8 mouse cellular contexts compared by ENCODE assay signal in genomic region chr5:137333512-137334174, GRCm38 (mm10). TPM values are rescaled to one million over a fixed set of nuclear protein-coding genes. Genes with fewer than 3 reads are reported as not detected.
DNase-seq lines count a peak whose midpoint lies in the region; ATAC-seq and TF ChIP-seq lines count a peak whose summit lies in the region.

TSS of gene Slc12a9 (minus strand) at chr5:137333597.

- peak within 1 kb of the TSS; percentile 68 for H3K4me2 ChIP-seq in CH12.LX (ENCODE audit: insufficient read depth, low read depth, poor library complexity, severe bottlenecking)
- H3K4me2 ChIP-seq in forebrain, embryonic 11.5 days (ENCODE audit: low read depth, low read length, severe bottlenecking): peak within 1 kb of the TSS; percentile 96
- H3K4me2 ChIP-seq in heart, embryonic 16.5 days (ENCODE audit: low read depth, low read length): peak within 1 kb of the TSS; percentile 92
- H3K4me2 ChIP-seq in liver, embryonic 16.5 days (ENCODE audit: low read depth, low read length): peak within 1 kb of the TSS; percentile 94
- H3K4me2 ChIP-seq in neural tube, embryonic 13.5 days: peak within 1 kb of the TSS; percentile 92

- peak; percentile 93 for DNase-seq in CH12.LX (ENCODE audit: extremely low read depth)
- DNase-seq in c-Kit-positive CD71-positive TER-119-negative erythroid progenitor cells, embryonic 14.5 days (ENCODE audit: low read depth): peak; percentile 91
- peak; percentile 94 for DNase-seq in forebrain, embryonic 11.5 days (ENCODE audit: low spot score)
- peak; percentile 98 for DNase-seq in kidney, postnatal 4 days

- H3K27me3 ChIP-seq in CH12.LX (replicated peaks): peaks cover 28% of the 10 kb centered on the region
- H3K27me3 ChIP-seq in forebrain, embryonic 11.5 days (ENCODE audit: control insufficient read depth, insufficient read depth, low read length): no peaks in the 10 kb centered on the region
- H3K27me3 ChIP-seq in heart, embryonic 16.5 days (ENCODE audit: control insufficient read depth, insufficient read depth, low read length): no peaks in the 10 kb centered on the region
- no peaks in the 10 kb centered on the region for H3K27me3 ChIP-seq in liver, embryonic 16.5 days (ENCODE audit: control insufficient read depth, insufficient read depth, low read depth, low read length)
- H3K27me3 ChIP-seq in neural tube, embryonic 13.5 days: no peaks in the 10 kb centered on the region; the same call in 1 of the 2 replicates
- H3K27me3 ChIP-seq in testis, adult 2 months (ENCODE audit: control insufficient read depth, insufficient read depth, low read length): no peaks in the 10 kb centered on the region

- under 1% methylated on average over 44 of the region's 44 CpGs for WGBS in forebrain, embryonic 11.5 days
- WGBS in heart, embryonic 16.5 days: under 1% methylated on average over 44 of the region's 44 CpGs
- WGBS in liver, embryonic 16.5 days (ENCODE audit: insufficient replicate concordance): under 1% methylated on average over 43 of the region's 44 CpGs
- WGBS in neural tube, embryonic 13.5 days: under 1% methylated on average over 44 of the region's 44 CpGs

- dilution Hi-C loops in CH12.LX (cut with MboI; ENCODE audit: extremely low pct_ligation_motif_present, extremely low pct_unique_long_range_greater_than_20kb, low sequenced_read_pairs): no loop called here

- no peaks in the 10 kb centered on the region for H3K79me2 ChIP-seq in CH12.LX (replicated peaks; ENCODE audit: control insufficient read depth, extremely low read depth, insufficient read depth, poor library complexity, severe bottlenecking)

- H3K4me3 ChIP-seq in CH12.LX (replicated peaks in 1 of 3; ENCODE audit: low read depth in 2 of 3, low read length in 2 of 3, poor library complexity in 1 of 3): peak within 1 kb of the TSS; percentile 71 to 75 (median 74)
- peak within 1 kb of the TSS; percentile 61 for H3K4me3 ChIP-seq in forebrain, embryonic 11.5 days (ENCODE audit: low read depth, low read length)
- H3K4me3 ChIP-seq in heart, embryonic 16.5 days (ENCODE audit: low read length): peak within 1 kb of the TSS; percentile 67
- peak within 1 kb of the TSS; percentile 70 for H3K4me3 ChIP-seq in liver, embryonic 16.5 days (ENCODE audit: low read depth, low read length)
- H3K4me3 ChIP-seq in neural tube, embryonic 13.5 days: peak within 1 kb of the TSS; percentile 65
- peak within 1 kb of the TSS; percentile 76 for H3K4me3 ChIP-seq in testis, adult 2 months (ENCODE audit: control insufficient read depth, low read depth, low read length)

- H3K4me1 ChIP-seq in CH12.LX (ENCODE audit: control insufficient read depth in 1 of 2, insufficient read depth in 2 of 2): peaks cover 14 to 31% of the 10 kb centered on the region in 2 experiments
- H3K4me1 ChIP-seq in forebrain, embryonic 11.5 days (replicated peaks; ENCODE audit: control insufficient read depth, insufficient read depth, low read length): peaks cover 2% of the 10 kb centered on the region; the same call in 1 of the 2 replicates
- H3K4me1 ChIP-seq in heart, embryonic 16.5 days (ENCODE audit: control insufficient read depth, insufficient read depth, low read length): peaks cover 9% of the 10 kb centered on the region; the same call in 1 of the 2 replicates
- peaks cover 18% of the 10 kb centered on the region for H3K4me1 ChIP-seq in liver, embryonic 16.5 days (ENCODE audit: control insufficient read depth, low read depth, low read length)
- H3K4me1 ChIP-seq in neural tube, embryonic 13.5 days (replicated peaks): peaks cover 33% of the 10 kb centered on the region
- H3K4me1 ChIP-seq in testis, adult 2 months (ENCODE audit: control insufficient read depth, insufficient read depth, low read length): peaks cover 3% of the 10 kb centered on the region

- H3K9ac ChIP-seq in CH12.LX (ENCODE audit: insufficient read depth, low read depth): peak within 1 kb of the TSS; percentile 81
- peak within 1 kb of the TSS; percentile 80 for H3K9ac ChIP-seq in forebrain, embryonic 11.5 days (ENCODE audit: low read length)
- H3K9ac ChIP-seq in heart, embryonic 16.5 days (ENCODE audit: low read length): peak within 1 kb of the TSS; percentile 59
- H3K9ac ChIP-seq in liver, embryonic 16.5 days (ENCODE audit: low read depth, low read length): peak within 1 kb of the TSS; percentile 65
- H3K9ac ChIP-seq in neural tube, embryonic 13.5 days: peak within 1 kb of the TSS; percentile 87

- TF ChIP-seq POLR2A in CH12.LX (IDR thresholded peaks at IDR 0.05; ENCODE audit: low read depth, low read length): peak; percentile 65
- TF ChIP-seq POLR2A in testis, adult 2 months (IDR thresholded peaks at IDR 0.05; ENCODE audit: control insufficient read depth, low read depth, low read length): no peak; the same call in 1 of the 2 replicates

- in situ Hi-C loops in CH12.LX (cut with MboI; ENCODE audit: low pct_ligation_motif_present, low pct_unique_long_range_greater_than_20kb, low sequenced_read_pairs): loop anchor here (10.0 kb wide), 1 partner anchor 151 kb away; no protein-coding TSS in a partner anchor

- ATAC-seq in forebrain, embryonic 11.5 days (replicated peaks; ENCODE audit: low FRiP score): peak; percentile 94
- peak; percentile 90 for ATAC-seq in heart, embryonic 16.5 days (replicated peaks; ENCODE audit: extremely low read depth, insufficient read depth, low FRiP score)
- peak; percentile 85 for ATAC-seq in liver, embryonic 16.5 days (ENCODE audit: low read depth)
- peak; percentile 92 for ATAC-seq in neural tube, embryonic 13.5 days (ENCODE audit: low read depth)

- H3K27ac ChIP-seq in CH12.LX (ENCODE audit: insufficient read depth, low read depth): no peak within 1 kb of the TSS
- 0 out of 2 replicates have a peak within 1 kb of the TSS, but pooled peaks have one; percentile 37 for H3K27ac ChIP-seq in forebrain, embryonic 11.5 days (ENCODE audit: low read depth, low read length)
- H3K27ac ChIP-seq in heart, embryonic 16.5 days (ENCODE audit: low read length): no peak within 1 kb of the TSS
- H3K27ac ChIP-seq in liver, embryonic 16.5 days (ENCODE audit: low read length): no peak within 1 kb of the TSS
- H3K27ac ChIP-seq in neural tube, embryonic 13.5 days (replicated peaks): peak within 1 kb of the TSS; percentile 79
- no peak within 1 kb of the TSS for H3K27ac ChIP-seq in testis, adult 2 months (ENCODE audit: control insufficient read depth, insufficient read depth, low read depth, low read length)

- TF ChIP-seq RAD21 in CH12.LX (IDR thresholded peaks at IDR 0.05; ENCODE audit: low read depth, low read length): peak; percentile 56

- H3K36me3 ChIP-seq in CH12.LX (replicated peaks in 1 of 2; ENCODE audit: control insufficient read depth in 1 of 2, insufficient read depth in 1 of 2, low read length in 1 of 2): peaks cover 2 to 19% of the 10 kb centered on the region in 2 experiments
- no peaks in the 10 kb centered on the region for H3K36me3 ChIP-seq in forebrain, embryonic 11.5 days (ENCODE audit: control insufficient read depth, insufficient read depth, low read length)
- no peaks in the 10 kb centered on the region for H3K36me3 ChIP-seq in heart, embryonic 16.5 days (ENCODE audit: control insufficient read depth, insufficient read depth)
- H3K36me3 ChIP-seq in liver, embryonic 16.5 days (ENCODE audit: control insufficient read depth, insufficient read depth): no peaks in the 10 kb centered on the region
- no peaks in the 10 kb centered on the region; the same call in 1 of the 2 replicates for H3K36me3 ChIP-seq in neural tube, embryonic 13.5 days
- H3K36me3 ChIP-seq in testis, adult 2 months (ENCODE audit: control insufficient read depth, insufficient read depth, low read length): no peaks in the 10 kb centered on the region

- peak; percentile 31 to 74; a peak in 2 of 4 replicates for TF ChIP-seq CTCF in CH12.LX (conservative IDR thresholded peaks at IDR 0.05 in 1 of 2, IDR thresholded peaks at IDR 0.05 in 1 of 2; ENCODE audit: low read depth in 2 of 2, low read length in 2 of 2)
- peak; percentile 71; the same call in 1 of the 2 replicates for TF ChIP-seq CTCF in testis, adult 2 months (IDR thresholded peaks at IDR 0.05; ENCODE audit: control insufficient read depth, insufficient read depth, insufficient replicate concordance, low read depth, low read length)

- no peaks in the 10 kb centered on the region for H3K9me3 ChIP-seq in CH12.LX (replicated peaks; ENCODE audit: low read length)
- no peaks in the 10 kb centered on the region for H3K9me3 ChIP-seq in forebrain, embryonic 11.5 days (ENCODE audit: control insufficient read depth, low read length)
- no peaks in the 10 kb centered on the region for H3K9me3 ChIP-seq in heart, embryonic 16.5 days (replicated peaks; ENCODE audit: control insufficient read depth, low read length)
- H3K9me3 ChIP-seq in liver, embryonic 16.5 days (replicated peaks; ENCODE audit: control insufficient read depth, low read length): no peaks in the 10 kb centered on the region
- H3K9me3 ChIP-seq in neural tube, embryonic 13.5 days: no peaks in the 10 kb centered on the region

- no peak for TF ChIP-seq EP300 in CH12.LX (IDR thresholded peaks at IDR 0.05; ENCODE audit: low read length)

TF ChIP-seq in CH12.LX, 34 proteins besides CTCF, POLR2A, EP300 and RAD21 (continues in another document):
- TF ChIP-seq SIN3A (IDR thresholded peaks at IDR 0.05; ENCODE audit: low read length) (peak; percentile 84), MYC (IDR thresholded peaks at IDR 0.05; ENCODE audit: low read depth, low read length) (peak; percentile 83), HCFC1 (IDR thresholded peaks at IDR 0.05; ENCODE audit: low read depth, low read length) (peak; percentile 13; the same call in 1 of the 2 replicates), RCOR1 (conservative IDR thresholded peaks at IDR 0.05; ENCODE audit: low read depth, low read length) (0 out of 2 replicates have a peak, but pooled peaks have one; percentile 14), ELF1 (IDR thresholded peaks at IDR 0.05; ENCODE audit: low read depth, low read length) (peak; percentile 61), ETS1 (conservative IDR thresholded peaks at IDR 0.05; ENCODE audit: low read depth, low read length) (no peak), POLR2AphosphoS2 (IDR thresholded peaks at IDR 0.05; ENCODE audit: low read depth, low read length) (no peak), TCF12 (IDR thresholded peaks at IDR 0.05; ENCODE audit: low read depth, low read length) (0 out of 2 replicates have a peak, but pooled peaks have one; percentile 43), MAX (IDR thresholded peaks at IDR 0.05; ENCODE audit: low read length) (peak; percentile 93), BHLHE40 (IDR thresholded peaks at IDR 0.05; ENCODE audit: low read depth, low read length) (peak; percentile 74)

RNA-seq across cellular contexts. Expression of gene Slc12a9, which starts in this region (rescaled TPM):
- 11.1 and 11.5 TPM in 2 replicates for total RNA-seq in CH12.LX (2012; rRNA removed)
- total RNA-seq in CH12.LX (2014; rRNA removed): 2.8 and 3.0 TPM in 2 replicates
- polyA plus RNA-seq in CH12.LX (2012; ENCODE audit: insufficient read length, low read depth): 7.9 and 8.2 TPM in 2 replicates
- 9.9 and 10.5 TPM in 2 replicates for polyA plus RNA-seq in forebrain, embryonic 11.5 days (2014; fragmentation: Nextera tagmentation; extraction: Ambion mirVana)
- polyA plus RNA-seq in heart, embryonic 16.5 days (2015; fragmentation: Nextera tagmentation; extraction: Ambion mirVana): 7.7 and 8.5 TPM in 2 replicates
- polyA plus RNA-seq in liver, embryonic 16.5 days (2015; fragmentation: Nextera tagmentation; extraction: Ambion mirVana): 2.8 and 3.0 TPM in 2 replicates
- polyA plus RNA-seq in neural tube, embryonic 13.5 days (2015; fragmentation: Nextera tagmentation; extraction: Ambion mirVana): 26.9 and 27.4 TPM in 2 replicates
- 3.6 and 4.4 TPM in 2 replicates for polyA plus RNA-seq in testis, adult 2 months (2012; rRNA removed)

Comparison
In these comparisons a context has a peak if more than half of its experiments do, and no peak if none do; other contexts are left out.
1. H3K27ac ChIP-seq: peak in forebrain, embryonic 11.5 days (single experiment) and neural tube, embryonic 13.5 days (single experiment); none in CH12.LX (single experiment), heart, embryonic 16.5 days (single experiment), liver, embryonic 16.5 days (single experiment) and testis, adult 2 months (single experiment).
2. Peak in every context shown above with its lines, with median percentiles within 50 percentile points of each other: DNase-seq, H3K4me2 ChIP-seq, H3K4me3 ChIP-seq, H3K9ac ChIP-seq and ATAC-seq.